Mouse (Mus musculus): Measurements from ENCODE around the gene Mark4.

Gene Mark4

GRCm38 (mm10) chr7:19388699-19389413 lies 69.8 kb downstream of the Mark4 start:
- DNase-seq: no peak

- DNase-seq: no peak
Measured at GRCm38 (mm10) chr7:19383708-19384107, 74.9 kb downstream of the Mark4 start.

GRCm38 (mm10) chr7:19382166-19382541 lies 76.5 kb downstream of the Mark4 start:
- peak in 1 of 2 experiments; percentile 49 for DNase-seq

- peak; percentile 100 for DNase-seq
Measured at GRCm38 (mm10) chr7:19381377-19382165, 77.0 kb downstream of the Mark4 start, which contains the start of gene Ercc2. Ercc2 (plus strand) TSS chr7:19382010.

GRCm38 (mm10) chr7:19378049-19378448 lies 80.6 kb downstream of the Mark4 start:
- DNase-seq: no peak

GRCm38 (mm10) chr7:19376019-19376418 lies 82.6 kb downstream of the Mark4 start:
- DNase-seq: no peak

- DNase-seq: no peak
Measured at GRCm38 (mm10) chr7:19375368-19375767, 83.3 kb downstream of the Mark4 start.

Measured in kidney, postnatal 4 days (tissue).